Mouse (Mus musculus): ENCODE results near the gene Pde4b. TPM values are rescaled to one million over a fixed set of nuclear protein-coding genes. Genes with fewer than 3 reads are reported as not detected.
A peak's percentile ranks its signal among the peaks of the same experiment; 100 is the strongest.

Gene Pde4b
- polyA plus RNA-seq, 1 experiment from 2014 or later: 11.9 TPM

DNA sequence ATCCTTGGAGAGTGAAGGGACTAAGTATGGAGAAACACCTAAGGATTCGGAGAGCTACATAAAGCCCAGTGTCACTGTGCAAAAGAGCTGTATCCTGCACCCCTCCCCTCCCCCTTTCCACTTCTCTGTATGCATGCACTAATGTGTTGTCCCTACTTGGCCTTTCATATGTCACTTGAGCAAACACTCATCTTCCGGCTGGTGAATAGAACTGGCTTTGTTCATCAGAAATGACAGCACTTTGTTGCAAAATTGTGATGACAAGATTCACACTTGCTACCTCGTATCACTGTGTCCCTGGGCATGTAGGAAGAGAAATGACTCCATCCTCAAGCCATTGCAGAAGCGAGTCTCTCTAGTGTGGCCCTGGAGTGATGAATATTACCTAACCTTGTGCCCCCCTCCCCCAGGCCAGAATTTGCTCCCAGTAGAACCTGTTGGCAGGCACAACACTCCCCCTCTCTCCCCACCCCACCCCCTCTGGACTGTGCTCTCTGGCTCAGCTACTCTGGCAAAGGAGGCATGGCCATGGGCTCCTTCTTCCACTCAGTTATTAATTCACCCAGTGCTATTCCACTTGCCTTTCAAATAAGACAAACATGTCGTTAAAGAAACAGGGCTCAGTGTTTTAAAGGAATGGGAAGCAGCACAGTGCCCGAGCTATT lies 497.4 kb downstream of the Pde4b start:
- 44% methylated on average over 6 of the region's 6 CpGs for WGBS
- H3K4me2 ChIP-seq (ENCODE audit: low read length): 0 out of 2 replicates have a peak overlapping the region, but pooled peaks have one; percentile 10
- H3K36me3 ChIP-seq (ENCODE audit: insufficient read depth, low read length): no peaks in the 10 kb centered on the region
- H3K4me3 ChIP-seq (replicated peaks; ENCODE audit: low read depth, low read length): no peak overlapping the region
- DNase-seq (ENCODE audit: low spot score) (no peak), ATAC-seq (replicated peaks; ENCODE audit: low FRiP score, low read depth) (peak; percentile 95)
- H3K27ac ChIP-seq: peak overlapping the region; percentile 68
- no peaks in the 10 kb centered on the region for H3K27me3 ChIP-seq (ENCODE audit: insufficient read depth, low read length)
- no peak for TF ChIP-seq CTCF (IDR thresholded peaks at IDR 0.05; ENCODE audit: low read depth)
- peaks cover 10% of the 10 kb centered on the region; the same call in 1 of the 2 replicates for H3K4me1 ChIP-seq (replicated peaks; ENCODE audit: insufficient read depth, low read length)
- H3K9me3 ChIP-seq (replicated peaks; ENCODE audit: low read length): no peaks in the 10 kb centered on the region
- H3K9ac ChIP-seq (ENCODE audit: low read depth, low read length): no peak overlapping the region

GRCm38 (mm10) chr4:102585541-102585940 lies 498.2 kb downstream of the Pde4b start:
- Histone ChIP-seq H3K9me3 (replicated peaks; ENCODE audit: low read length) (no peaks in the 10 kb centered on the region), H3K4me3 (replicated peaks; ENCODE audit: low read depth, low read length) (no peak overlapping the region), H3K4me1 (replicated peaks; ENCODE audit: insufficient read depth, low read length) (peaks cover 11% of the 10 kb centered on the region; the same call in 1 of the 2 replicates), H3K9ac (ENCODE audit: low read depth, low read length) (no peak overlapping the region), H3K27ac (peak overlapping the region; percentile 68), H3K27me3 (ENCODE audit: insufficient read depth, low read length) (no peaks in the 10 kb centered on the region), H3K36me3 (ENCODE audit: insufficient read depth, low read length) (no peaks in the 10 kb centered on the region), H3K4me2 (ENCODE audit: low read length) (peak overlapping the region; percentile 10; the same call in 1 of the 2 replicates)
- TF ChIP-seq CTCF (IDR thresholded peaks at IDR 0.05; ENCODE audit: low read depth): no peak
- 50% methylated on average over 3 of the region's 4 CpGs for WGBS
- ATAC-seq (replicated peaks; ENCODE audit: low FRiP score, low read depth): no peak
- DNase-seq (ENCODE audit: low spot score): no peak

- H3K27me3 ChIP-seq (ENCODE audit: insufficient read depth, low read length): no peaks in the 10 kb centered on the region
- no peaks in the 10 kb centered on the region for H3K36me3 ChIP-seq (ENCODE audit: insufficient read depth, low read length)
- ATAC-seq (replicated peaks; ENCODE audit: low FRiP score, low read depth) (no peak), DNase-seq (ENCODE audit: low spot score) (no peak)
- H3K9ac ChIP-seq (ENCODE audit: low read depth, low read length): no peak overlapping the region
- no peak for TF ChIP-seq CTCF (IDR thresholded peaks at IDR 0.05; ENCODE audit: low read depth)
- H3K4me2 ChIP-seq (ENCODE audit: low read length): no peak overlapping the region
- H3K9me3 ChIP-seq (replicated peaks; ENCODE audit: low read length): no peaks in the 10 kb centered on the region
- peaks cover 14% of the 10 kb centered on the region for H3K4me1 ChIP-seq (replicated peaks; ENCODE audit: insufficient read depth, low read length)
- 79% methylated on average over 3 of the region's 3 CpGs for WGBS
- no peak overlapping the region for H3K4me3 ChIP-seq (replicated peaks; ENCODE audit: low read depth, low read length)
- no peak overlapping the region for H3K27ac ChIP-seq
Measured at GRCm38 (mm10) chr4:102586787-102587186, 499.4 kb downstream of the Pde4b start.

DNA sequence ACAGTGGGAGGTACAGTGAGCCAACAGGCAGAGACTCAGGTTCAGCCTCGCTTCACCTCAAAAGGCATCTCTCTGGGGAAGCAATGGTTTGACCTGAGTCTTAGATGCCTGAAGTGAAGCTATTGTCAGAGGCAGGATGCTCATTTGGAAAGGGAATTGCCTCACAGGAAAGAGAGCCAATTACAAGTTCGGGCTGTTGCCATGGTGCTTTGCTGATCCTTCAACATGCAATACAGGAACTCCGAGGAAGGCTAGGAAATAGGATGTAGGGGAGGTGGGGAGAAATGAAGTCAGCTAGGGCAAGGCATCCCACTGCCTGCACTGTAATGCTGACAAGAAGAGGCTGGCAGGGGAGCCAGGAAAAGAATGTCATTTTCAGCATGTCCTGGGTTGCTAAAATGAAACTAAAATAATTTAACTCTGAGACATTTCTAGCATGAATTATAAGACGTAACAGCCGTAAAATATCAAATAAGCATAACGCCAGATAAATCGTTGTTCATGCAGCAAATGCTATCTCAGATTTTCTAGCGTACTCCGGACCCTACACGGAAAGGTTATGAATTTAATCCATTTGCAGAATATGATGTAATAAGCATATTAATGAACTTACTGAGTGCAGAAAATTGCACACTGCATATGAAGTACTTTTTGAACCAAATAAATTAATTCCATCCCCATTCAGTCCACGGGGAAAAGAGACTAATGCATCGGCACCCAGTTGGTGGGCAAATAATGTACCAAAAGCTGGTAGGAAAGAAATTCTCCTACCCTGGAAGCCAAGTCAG lies 501.5 kb downstream of the Pde4b start:
- Histone ChIP-seq H3K4me1 (replicated peaks; ENCODE audit: insufficient read depth, low read length) (peaks cover 15% of the 10 kb centered on the region), H3K4me2 (ENCODE audit: low read length) (peak overlapping the region; percentile 59), H3K9ac (ENCODE audit: low read depth, low read length) (peak overlapping the region; percentile 54; the same call in 1 of the 2 replicates), H3K36me3 (ENCODE audit: insufficient read depth, low read length) (no peaks in the 10 kb centered on the region), H3K27ac (peak overlapping the region; percentile 71; the same call in 1 of the 2 replicates), H3K4me3 (replicated peaks; ENCODE audit: low read depth, low read length) (peak overlapping the region; percentile 18; the same call in 1 of the 2 replicates), H3K9me3 (replicated peaks; ENCODE audit: low read length) (no peaks in the 10 kb centered on the region), H3K27me3 (ENCODE audit: insufficient read depth, low read length) (no peaks in the 10 kb centered on the region)
- peak; percentile 72 for DNase-seq (ENCODE audit: low spot score)
- no peak for ATAC-seq (replicated peaks; ENCODE audit: low FRiP score, low read depth)
- 31% methylated on average over 12 of the region's 12 CpGs for WGBS
- TF ChIP-seq CTCF (IDR thresholded peaks at IDR 0.05; ENCODE audit: low read depth): no peak

- DNase-seq (ENCODE audit: low spot score) (peak; percentile 59), ATAC-seq (replicated peaks; ENCODE audit: low FRiP score, low read depth) (no peak)
- peak overlapping the region; percentile 54 for H3K9ac ChIP-seq (ENCODE audit: low read depth, low read length)
- WGBS: 8% methylated on average over 9 of the region's 9 CpGs
- peak overlapping the region; percentile 71 for H3K27ac ChIP-seq
- H3K4me2 ChIP-seq (ENCODE audit: low read length): peak overlapping the region; percentile 59
- TF ChIP-seq CTCF (IDR thresholded peaks at IDR 0.05; ENCODE audit: low read depth): no peak
- no peaks in the 10 kb centered on the region for H3K27me3 ChIP-seq (ENCODE audit: insufficient read depth, low read length)
- H3K4me3 ChIP-seq (replicated peaks; ENCODE audit: low read depth, low read length): peak overlapping the region; percentile 37
- no peaks in the 10 kb centered on the region for H3K36me3 ChIP-seq (ENCODE audit: insufficient read depth, low read length)
- H3K9me3 ChIP-seq (replicated peaks; ENCODE audit: low read length): no peaks in the 10 kb centered on the region
- peaks cover 14% of the 10 kb centered on the region for H3K4me1 ChIP-seq (replicated peaks; ENCODE audit: insufficient read depth, low read length)
Measured at GRCm38 (mm10) chr4:102589537-102590031, 502.2 kb downstream of the Pde4b start.

- Histone ChIP-seq H3K9ac (ENCODE audit: low read depth, low read length) (no peak overlapping the region), H3K27me3 (ENCODE audit: insufficient read depth, low read length) (no peaks in the 10 kb centered on the region), H3K4me3 (replicated peaks; ENCODE audit: low read depth, low read length) (no peak overlapping the region), H3K9me3 (replicated peaks; ENCODE audit: low read length) (no peaks in the 10 kb centered on the region), H3K27ac (no peak overlapping the region), H3K4me1 (replicated peaks; ENCODE audit: insufficient read depth, low read length) (peaks cover 7% of the 10 kb centered on the region; the same call in 1 of the 2 replicates), H3K36me3 (ENCODE audit: insufficient read depth, low read length) (peaks cover 3% of the 10 kb centered on the region; the same call in 1 of the 2 replicates), H3K4me2 (ENCODE audit: low read length) (no peak overlapping the region)
- ATAC-seq (replicated peaks; ENCODE audit: low FRiP score, low read depth): no peak
- no peak for TF ChIP-seq CTCF (IDR thresholded peaks at IDR 0.05; ENCODE audit: low read depth)
- 63% methylated on average over 4 of the region's 4 CpGs for whole genome bisulfite sequencing
- no peak for DNase-seq (ENCODE audit: low spot score)
Measured at GRCm38 (mm10) chr4:102591798-102592197, 504.5 kb downstream of the Pde4b start.

All from kidney, postnatal 0 days (tissue).